9 mouse cellular contexts compared by ENCODE assay signal in genomic region chr7:109230806-109231205, GRCm38 (mm10). TPM values are rescaled to one million over a fixed set of nuclear protein-coding genes. Genes with fewer than 3 reads are reported as not detected.
A peak's percentile ranks its signal among the peaks of the same experiment; 100 is the strongest.
DNase-seq lines count a peak whose midpoint lies in the region; ATAC-seq lines count a peak whose summit lies in the region.
"Had no signal": no experiment of that assay in that cellular context is flagged by ENCODE, and none has a peak within 500 bp of the region (broad histone marks: within the 10 kb centered on the region; RNA-seq: fewer than 3 reads in every experiment).

No protein-coding gene starts in this region.

- no peak overlapping the region for H3K4me3 ChIP-seq in forebrain, embryonic 15.5 days

- no peaks in the 10 kb centered on the region for H3K36me3 ChIP-seq in forebrain, embryonic 15.5 days

- H3K27me3 ChIP-seq in forebrain, embryonic 15.5 days = 0 out of 2 replicates have a peak, but pooled peaks cover 3% of the 10 kb centered on the region

- no peaks in the 10 kb centered on the region for H3K9me3 ChIP-seq in forebrain, embryonic 15.5 days

- DNase-seq in CD4-positive, CD25-positive, alpha-beta regulatory T cell, adult 2 months (ENCODE audit: low read depth, low spot score) = peak; percentile 46
- peak; percentile 37 for DNase-seq in hindlimb bud, embryonic 11.5 days (ENCODE audit: extremely low spot score, low read depth, low spot score)
- peak; percentile 73 to 80 for DNase-seq in left cerebral cortex, adult 18-20 months (ENCODE audit: low spot score in 2 of 2)
- peak; percentile 68 for DNase-seq in right cerebral cortex, postnatal 25 days

- 4% methylated on average over 2 of the region's 2 CpGs for WGBS in forebrain, embryonic 15.5 days

- H3K4me2 ChIP-seq in forebrain, embryonic 15.5 days (replicated peaks) = no peak overlapping the region

- no peak overlapping the region for H3K9ac ChIP-seq in forebrain, embryonic 15.5 days (replicated peaks)

- peak overlapping the region; percentile 87 for H3K27ac ChIP-seq in forebrain, embryonic 15.5 days (replicated peaks)
- H3K27ac ChIP-seq: macrophage had no signal

- H3K4me1 ChIP-seq in forebrain, embryonic 15.5 days = peaks cover 38% of the 10 kb centered on the region

- no peak for ATAC-seq in CD4-positive, CD25-positive, alpha-beta regulatory T cell, adult 4 months
- peak; percentile 69 for ATAC-seq in cerebellum, adult (ENCODE audit: insufficient number of reproducible peaks, low FRiP score, low TSS enrichment)
- peak; percentile 53 for ATAC-seq in forebrain, embryonic 15.5 days (replicated peaks)
- ATAC-seq in megakaryocyte, adult 5-6 weeks (ENCODE audit: poor library complexity, severe bottlenecking) = peak; percentile 84

RNA-seq across cellular contexts. Expression of gene Lmo1, which starts 55.8 kb away (rescaled TPM):
- not detected for polyA plus RNA-seq in CD4-positive, CD25-positive, alpha-beta regulatory T cell, adult 4 months (2017; shearing (Covaris generic))
- polyA plus RNA-seq in forebrain, embryonic 15.5 days (2015; fragmentation: Nextera tagmentation; extraction: Ambion mirVana) = 102 and 134 TPM in 2 replicates
- total RNA-seq in left cerebral cortex, adult 18-20 months (2021) = 10 to 100 TPM; 11.5 to 14.4 TPM
- total RNA-seq in megakaryocyte, adult 5-6 weeks (2015) = 30.3 and 33.6 TPM in 2 replicates
- total RNA-seq in megakaryocyte, adult 5-6 weeks (2017) = 10.9 and 19.8 TPM in 2 replicates
- polyA plus RNA-seq: macrophage had no signal
